Mouse (Mus musculus): ENCODE measurements around the gene Slc35f3. TPM values are rescaled to one million over a fixed set of nuclear protein-coding genes. Genes with fewer than 3 reads are reported as not detected.
A peak's percentile ranks its signal among the peaks of the same experiment; 100 is the strongest.

Slc35f3 gene
- polyA plus RNA-seq, 1 experiment from 2014 or later, result 0.12 TPM

- Histone ChIP-seq H3K9ac (no peak overlapping the region), H3K4me2 (no peak overlapping the region), H3K4me3 (no peak overlapping the region), H3K36me3 (no peaks in the 10 kb centered on the region), H3K4me1 (no peaks in the 10 kb centered on the region), H3K27me3 (replicated peaks) (peaks cover 14% of the 10 kb centered on the region; the same call in 1 of the 2 replicates), H3K27ac (replicated peaks) (no peak overlapping the region), H3K9me3 (peaks cover 6% of the 10 kb centered on the region; the same call in 1 of the 2 replicates)
- 61% methylated on average over 4 of the region's 4 CpGs for WGBS
- ATAC-seq (ENCODE audit: extremely low read depth, insufficient number of reproducible peaks, low FRiP score, low TSS enrichment), result no peak
Measured at GRCm38 (mm10) chr8:126405030-126405429, 106.7 kb downstream of the Slc35f3 start.

- Histone ChIP-seq H3K4me2 (no peak overlapping the region), H3K27me3 (replicated peaks) (no peaks in the 10 kb centered on the region), H3K4me3 (no peak overlapping the region), H3K36me3 (peaks cover 20% of the 10 kb centered on the region), H3K9me3 (no peaks in the 10 kb centered on the region), H3K27ac (replicated peaks) (no peak overlapping the region), H3K4me1 (peaks cover 19% of the 10 kb centered on the region), H3K9ac (no peak overlapping the region)
- ATAC-seq (ENCODE audit: extremely low read depth, insufficient number of reproducible peaks, low FRiP score, low TSS enrichment), result no peak
- WGBS, result 76% methylated on average over 3 of the region's 3 CpGs
Measured at GRCm38 (mm10) chr8:126420834-126421233, 122.5 kb downstream of the Slc35f3 start.

GRCm38 (mm10) chr8:126422174-126422919 is 124.0 kb downstream of the Slc35f3 start, which contains the start of gene Coa6:
Coa6 (plus strand) TSS chr8:126422515.
- H3K4me3 ChIP-seq, result peak within 1 kb of the TSS; percentile 88
- under 1% methylated on average over 61 of the region's 61 CpGs for WGBS
- peak within 1 kb of the TSS; percentile 95 for H3K9ac ChIP-seq
- peak within 1 kb of the TSS; percentile 70 for H3K27ac ChIP-seq (replicated peaks)
- ATAC-seq (ENCODE audit: extremely low read depth, insufficient number of reproducible peaks, low FRiP score, low TSS enrichment), result peak; percentile 98
- H3K36me3 ChIP-seq, result peaks cover 35% of the 10 kb centered on the region
- H3K4me1 ChIP-seq, result peaks cover 19% of the 10 kb centered on the region
- no peaks in the 10 kb centered on the region for H3K9me3 ChIP-seq
- H3K4me2 ChIP-seq, result peak within 1 kb of the TSS; percentile 91
- no peaks in the 10 kb centered on the region for H3K27me3 ChIP-seq (replicated peaks)

- Histone ChIP-seq H3K36me3 (peaks cover 41% of the 10 kb centered on the region), H3K9ac (peak overlapping the region; percentile 95), H3K4me1 (peaks cover 19% of the 10 kb centered on the region), H3K4me2 (peak overlapping the region; percentile 91), H3K9me3 (no peaks in the 10 kb centered on the region), H3K4me3 (peak overlapping the region; percentile 88), H3K27ac (replicated peaks) (peak overlapping the region; percentile 70), H3K27me3 (replicated peaks) (no peaks in the 10 kb centered on the region)
- ATAC-seq (ENCODE audit: extremely low read depth, insufficient number of reproducible peaks, low FRiP score, low TSS enrichment), result 0 out of 2 replicates have a peak, but pooled peaks have one; percentile 2
- 9% methylated on average over 9 of the region's 9 CpGs for WGBS
Measured at GRCm38 (mm10) chr8:126422920-126423300, 124.6 kb downstream of the Slc35f3 start.

- H3K9ac ChIP-seq, result 0 out of 2 replicates have a peak overlapping the region, but pooled peaks have one; percentile 95
- H3K4me3 ChIP-seq, result no peak overlapping the region
- peaks cover 53% of the 10 kb centered on the region for H3K36me3 ChIP-seq
- WGBS, result 78% methylated on average over 4 of the region's 4 CpGs
- no peak overlapping the region for H3K27ac ChIP-seq (replicated peaks)
- no peak for ATAC-seq (ENCODE audit: extremely low read depth, insufficient number of reproducible peaks, low FRiP score, low TSS enrichment)
- 0 out of 2 replicates have a peak overlapping the region, but pooled peaks have one; percentile 91 for H3K4me2 ChIP-seq
- H3K27me3 ChIP-seq (replicated peaks), result no peaks in the 10 kb centered on the region
- H3K9me3 ChIP-seq, result no peaks in the 10 kb centered on the region
- peaks cover 19% of the 10 kb centered on the region for H3K4me1 ChIP-seq
Measured at GRCm38 (mm10) chr8:126424163-126424562, 125.8 kb downstream of the Slc35f3 start.

- H3K9me3 ChIP-seq, result no peaks in the 10 kb centered on the region
- H3K4me2 ChIP-seq, result no peak overlapping the region
- H3K9ac ChIP-seq, result no peak overlapping the region
- 78% methylated on average over 1 of the region's 1 CpGs for WGBS
- no peak overlapping the region for H3K27ac ChIP-seq (replicated peaks)
- H3K36me3 ChIP-seq, result peaks cover 61% of the 10 kb centered on the region
- no peak for ATAC-seq (ENCODE audit: extremely low read depth, insufficient number of reproducible peaks, low FRiP score, low TSS enrichment)
- peaks cover 19% of the 10 kb centered on the region for H3K4me1 ChIP-seq
- no peak overlapping the region for H3K4me3 ChIP-seq
- no peaks in the 10 kb centered on the region for H3K27me3 ChIP-seq (replicated peaks)
Measured at GRCm38 (mm10) chr8:126424946-126425345, 126.6 kb downstream of the Slc35f3 start.

- no peak overlapping the region for H3K4me2 ChIP-seq
- no peak overlapping the region for H3K27ac ChIP-seq (replicated peaks)
- H3K4me1 ChIP-seq, result no peaks in the 10 kb centered on the region
- H3K4me3 ChIP-seq, result no peak overlapping the region
- H3K9me3 ChIP-seq, result no peaks in the 10 kb centered on the region
- 82% methylated on average over 5 of the region's 5 CpGs for WGBS
- no peak overlapping the region for H3K9ac ChIP-seq
- peaks cover 85% of the 10 kb centered on the region for H3K36me3 ChIP-seq
- ATAC-seq (ENCODE audit: extremely low read depth, insufficient number of reproducible peaks, low FRiP score, low TSS enrichment), result no peak
- H3K27me3 ChIP-seq (replicated peaks), result no peaks in the 10 kb centered on the region
Measured at GRCm38 (mm10) chr8:126429635-126430034, 131.3 kb downstream of the Slc35f3 start.

GRCm38 (mm10) chr8:126433827-126434226 is 135.5 kb downstream of the Slc35f3 start:
- no peak overlapping the region for H3K4me3 ChIP-seq
- H3K9ac ChIP-seq, result no peak overlapping the region
- H3K27me3 ChIP-seq (replicated peaks), result no peaks in the 10 kb centered on the region
- peaks cover 84% of the 10 kb centered on the region for H3K36me3 ChIP-seq
- H3K27ac ChIP-seq (replicated peaks), result no peak overlapping the region
- no peak for ATAC-seq (ENCODE audit: extremely low read depth, insufficient number of reproducible peaks, low FRiP score, low TSS enrichment)
- H3K4me1 ChIP-seq, result no peaks in the 10 kb centered on the region
- 75% methylated on average over 7 of the region's 7 CpGs for WGBS
- H3K4me2 ChIP-seq, result no peak overlapping the region
- no peaks in the 10 kb centered on the region for H3K9me3 ChIP-seq

- Histone ChIP-seq H3K4me2 (no peak overlapping the region), H3K9me3 (no peaks in the 10 kb centered on the region), H3K27me3 (replicated peaks) (no peaks in the 10 kb centered on the region), H3K4me3 (no peak overlapping the region), H3K4me1 (no peaks in the 10 kb centered on the region), H3K27ac (replicated peaks) (no peak overlapping the region), H3K36me3 (peaks cover 71% of the 10 kb centered on the region), H3K9ac (no peak overlapping the region)
- no peak for ATAC-seq (ENCODE audit: extremely low read depth, insufficient number of reproducible peaks, low FRiP score, low TSS enrichment)
- WGBS, result 62% methylated on average over 2 of the region's 2 CpGs
Measured at GRCm38 (mm10) chr8:126438937-126439336, 140.6 kb downstream of the Slc35f3 start.

Other genes starting within 250 kb of the Slc35f3 start
- 47.9 and 55.1 TPM in 2 replicates for gene Coa6, start 124.0 kb downstream of the Slc35f3 start, polyA plus RNA-seq (2015; fragmentation: Nextera tagmentation; extraction: Ambion mirVana)
- gene Tarbp1, start 176.5 kb downstream of the Slc35f3 start, polyA plus RNA-seq (2015; fragmentation: Nextera tagmentation; extraction: Ambion mirVana), result 1.2 and 1.3 TPM in 2 replicates